Mouse (Mus musculus): ENCODE data around the gene Ly6g6e. TPM values are rescaled to one million over a fixed set of nuclear protein-coding genes. Genes with fewer than 3 reads are reported as not detected.

Gene Ly6g6e
- polyA plus RNA-seq, 2 experiments, result 0.08 TPM; not detected in 1

- H3K36me3 ChIP-seq (replicated peaks; ENCODE audit: control insufficient read depth, insufficient read depth, low read depth), result no peaks in the 10 kb centered on the region
- peak overlapping the region; percentile 69 for H3K27ac ChIP-seq
- DNase-seq (ENCODE audit: low read depth in 3 of 3, low spot score in 3 of 3) (no peak), ATAC-seq (ENCODE audit: insufficient read depth) (peak; percentile 68)
- H3K9me3 ChIP-seq (ENCODE audit: control insufficient read depth, low read length), result no peaks in the 10 kb centered on the region
- H3K4me1 ChIP-seq (replicated peaks; ENCODE audit: control insufficient read depth in 2 of 2, insufficient read depth in 2 of 2, low read length in 1 of 2), result peaks cover 12 to 27% of the 10 kb centered on the region in 2 experiments
- H3K9ac ChIP-seq (replicated peaks), result peak overlapping the region; percentile 45
- WGBS (ENCODE audit: insufficient replicate concordance), result 16% methylated on average over 6 of the region's 6 CpGs
- peak overlapping the region; percentile 66 for H3K4me2 ChIP-seq (ENCODE audit: low read depth)
- TF ChIP-seq CTCF (IDR thresholded peaks at IDR 0.05; ENCODE audit: low read depth) (no peak), EP300 (IDR thresholded peaks at IDR 0.05; ENCODE audit: low read depth) (no peak)
- no peaks in the 10 kb centered on the region for H3K27me3 ChIP-seq (ENCODE audit: control insufficient read depth, insufficient read depth, low read length)
- H3K4me3 ChIP-seq (ENCODE audit: insufficient read depth in 1 of 2, low read depth in 2 of 2, low read length in 2 of 2), result peak overlapping the region; percentile 36 to 41; a peak in 3 of 4 replicates
Measured at GRCm38 (mm10) chr17:35080248-35080647, 3.5 kb downstream of the Ly6g6e start.

DNA sequence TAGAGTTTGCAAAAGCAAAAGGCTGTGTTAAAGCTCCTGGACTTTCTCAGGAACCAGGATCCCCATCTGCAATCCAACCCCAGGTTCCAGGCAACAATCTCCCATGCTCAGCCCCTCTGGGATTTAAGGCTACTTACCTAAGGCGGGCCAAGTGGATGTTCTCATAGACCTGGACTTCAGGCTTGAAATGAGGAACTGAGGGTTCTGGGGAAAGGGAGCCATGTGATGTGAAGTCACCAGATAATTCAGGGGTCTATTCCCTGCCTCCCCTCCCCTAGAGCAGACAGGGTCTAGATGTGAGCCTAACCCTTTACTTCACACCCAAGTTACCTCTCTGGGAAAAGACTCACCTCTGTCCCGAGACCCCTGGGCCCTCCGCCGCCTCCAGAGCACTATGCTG is 4.0 kb downstream of the Ly6g6e start:
- no peak for DNase-seq (ENCODE audit: low read depth in 3 of 3, low spot score in 3 of 3)
- no peak for ATAC-seq (ENCODE audit: insufficient read depth)
- H3K4me1 ChIP-seq (replicated peaks; ENCODE audit: control insufficient read depth in 2 of 2, insufficient read depth in 2 of 2, low read length in 1 of 2), result peaks cover 16 to 32% of the 10 kb centered on the region in 2 experiments
- no peaks in the 10 kb centered on the region for H3K36me3 ChIP-seq (replicated peaks; ENCODE audit: control insufficient read depth, insufficient read depth, low read depth)
- H3K9ac ChIP-seq (replicated peaks), result no peak overlapping the region
- no peaks in the 10 kb centered on the region for H3K9me3 ChIP-seq (ENCODE audit: control insufficient read depth, low read length)
- TF ChIP-seq EP300 (IDR thresholded peaks at IDR 0.05; ENCODE audit: low read depth) (no peak), CTCF (IDR thresholded peaks at IDR 0.05; ENCODE audit: low read depth) (no peak)
- H3K4me3 ChIP-seq (ENCODE audit: insufficient read depth in 1 of 2, low read depth in 2 of 2, low read length in 2 of 2), result no peak overlapping the region
- H3K27me3 ChIP-seq (ENCODE audit: control insufficient read depth, insufficient read depth, low read length), result no peaks in the 10 kb centered on the region
- no peak overlapping the region for H3K27ac ChIP-seq
- 81% methylated on average over 4 of the region's 4 CpGs for WGBS (ENCODE audit: insufficient replicate concordance)
- H3K4me2 ChIP-seq (ENCODE audit: low read depth), result peak overlapping the region; percentile 66

GRCm38 (mm10) chr17:35082841-35083576 is 6.3 kb downstream of the Ly6g6e start:
- DNase-seq (ENCODE audit: low read depth in 3 of 3, low spot score in 3 of 3) (no peak), ATAC-seq (ENCODE audit: insufficient read depth) (no peak)
- Histone ChIP-seq H3K36me3 (replicated peaks; ENCODE audit: control insufficient read depth, insufficient read depth, low read depth) (no peaks in the 10 kb centered on the region), H3K27ac (no peak overlapping the region), H3K4me1 (replicated peaks; ENCODE audit: control insufficient read depth in 2 of 2, insufficient read depth in 2 of 2, low read length in 1 of 2) (peaks cover 16 to 32% of the 10 kb centered on the region in 2 experiments), H3K9ac (replicated peaks) (no peak overlapping the region), H3K27me3 (ENCODE audit: control insufficient read depth, insufficient read depth, low read length) (no peaks in the 10 kb centered on the region), H3K4me2 (ENCODE audit: low read depth) (no peak overlapping the region), H3K9me3 (ENCODE audit: control insufficient read depth, low read length) (no peaks in the 10 kb centered on the region), H3K4me3 (ENCODE audit: insufficient read depth in 1 of 2, low read depth in 2 of 2, low read length in 2 of 2) (no peak overlapping the region)
- TF ChIP-seq CTCF (IDR thresholded peaks at IDR 0.05; ENCODE audit: low read depth), result no peak
- no peak for TF ChIP-seq EP300 (IDR thresholded peaks at IDR 0.05; ENCODE audit: low read depth)
- 82% methylated on average over 16 of the region's 16 CpGs for WGBS (ENCODE audit: insufficient replicate concordance)

GRCm38 (mm10) chr17:35083929-35084497 is 7.3 kb downstream of the Ly6g6e start:
- DNase-seq (ENCODE audit: low read depth in 3 of 3, low spot score in 3 of 3) (no peak), ATAC-seq (ENCODE audit: insufficient read depth) (no peak)
- Histone ChIP-seq H3K4me3 (ENCODE audit: insufficient read depth in 1 of 2, low read depth in 2 of 2, low read length in 2 of 2) (no peak overlapping the region), H3K4me1 (replicated peaks; ENCODE audit: control insufficient read depth in 2 of 2, insufficient read depth in 2 of 2, low read length in 1 of 2) (peaks cover 16 to 30% of the 10 kb centered on the region in 2 experiments), H3K27me3 (ENCODE audit: control insufficient read depth, insufficient read depth, low read length) (no peaks in the 10 kb centered on the region), H3K27ac (no peak overlapping the region), H3K9me3 (ENCODE audit: control insufficient read depth, low read length) (no peaks in the 10 kb centered on the region), H3K36me3 (replicated peaks; ENCODE audit: control insufficient read depth, insufficient read depth, low read depth) (no peaks in the 10 kb centered on the region), H3K4me2 (ENCODE audit: low read depth) (no peak overlapping the region), H3K9ac (replicated peaks) (no peak overlapping the region)
- WGBS (ENCODE audit: insufficient replicate concordance), result 52% methylated on average over 3 of the region's 3 CpGs
- TF ChIP-seq CTCF (IDR thresholded peaks at IDR 0.05; ENCODE audit: low read depth) (no peak), EP300 (IDR thresholded peaks at IDR 0.05; ENCODE audit: low read depth) (no peak)

GRCm38 (mm10) chr17:35085208-35085865 is 8.6 kb downstream of the Ly6g6e start, which contains the start of gene Ly6g6f:
Ly6g6f (minus strand) TSS chr17:35085610.
- DNase-seq (ENCODE audit: low read depth in 3 of 3, low spot score in 3 of 3), result no peak
- Histone ChIP-seq H3K4me2 (ENCODE audit: low read depth) (no peak within 1 kb of the TSS), H3K9ac (replicated peaks) (no peak within 1 kb of the TSS), H3K27me3 (ENCODE audit: control insufficient read depth, insufficient read depth, low read length) (no peaks in the 10 kb centered on the region), H3K9me3 (ENCODE audit: control insufficient read depth, low read length) (no peaks in the 10 kb centered on the region), H3K4me3 (ENCODE audit: insufficient read depth in 1 of 2, low read depth in 2 of 2, low read length in 2 of 2) (peak within 1 kb of the TSS in 1 of 2 experiments; percentile 14; a peak in 1 of 4 replicates), H3K27ac (no peak within 1 kb of the TSS), H3K4me1 (replicated peaks; ENCODE audit: control insufficient read depth in 2 of 2, insufficient read depth in 2 of 2, low read length in 1 of 2) (peaks cover 15 to 20% of the 10 kb centered on the region in 2 experiments), H3K36me3 (replicated peaks; ENCODE audit: control insufficient read depth, insufficient read depth, low read depth) (no peaks in the 10 kb centered on the region)
- TF ChIP-seq EP300 (IDR thresholded peaks at IDR 0.05; ENCODE audit: low read depth), result no peak
- no peak for TF ChIP-seq CTCF (IDR thresholded peaks at IDR 0.05; ENCODE audit: low read depth)
- WGBS (ENCODE audit: insufficient replicate concordance), result 44% methylated on average over 7 of the region's 7 CpGs
- no peak for ATAC-seq (ENCODE audit: insufficient read depth)

All from liver, embryonic 14.5 days (tissue).